Mouse (Mus musculus): ENCODE results near the gene Chid1.

DNA sequence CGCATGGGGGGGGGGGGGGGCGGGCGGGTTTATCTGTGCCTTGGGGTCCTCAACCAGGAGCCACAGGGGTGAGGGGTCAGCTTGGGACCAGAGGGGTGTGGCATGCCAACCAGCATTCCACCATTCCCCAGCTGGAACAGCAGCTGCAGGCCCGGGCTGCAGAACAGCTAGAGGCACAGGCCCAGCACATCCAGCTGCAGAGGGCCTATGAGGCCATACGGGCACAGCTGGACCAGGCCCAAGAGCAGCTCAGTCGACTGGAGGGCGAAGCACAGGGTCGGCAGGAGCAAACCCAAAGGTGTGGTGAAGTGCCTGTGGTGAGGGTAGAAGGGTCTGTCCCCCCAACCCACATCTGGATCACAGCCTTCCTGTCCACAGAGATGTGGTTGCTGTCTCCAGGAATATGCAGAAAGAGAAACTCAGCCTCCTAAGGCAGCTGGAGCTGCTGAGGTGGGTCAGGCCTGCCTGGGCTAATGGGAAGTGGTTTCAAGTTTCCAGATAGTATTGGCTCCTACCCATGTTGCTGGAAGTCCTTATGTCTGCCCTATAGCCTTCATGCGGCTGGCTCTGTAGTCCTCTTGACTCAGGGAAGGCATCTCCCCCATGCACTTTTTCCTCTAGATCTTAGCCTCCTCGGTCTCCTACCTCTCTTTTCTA is 74.1 kb downstream of the Chid1 start:
- TF ChIP-seq CTCF (IDR thresholded peaks at IDR 0.05; ENCODE audit: borderline replicate concordance, insufficient read depth, low read depth, low read length), result no peak
- no peak for TF ChIP-seq POLR2A (IDR thresholded peaks at IDR 0.05; ENCODE audit: borderline replicate concordance, insufficient read depth, low read length)

Data from cerebellum, adult 2 months (tissue).